Mouse (Mus musculus): Measurements from ENCODE around the gene Suds3. TPM values are rescaled to one million over a fixed set of nuclear protein-coding genes. Genes with fewer than 3 reads are reported as not detected.

The Suds3 gene
- polyA plus RNA-seq, 1 experiment from 2014 or later, result 41.9 TPM

DNA sequence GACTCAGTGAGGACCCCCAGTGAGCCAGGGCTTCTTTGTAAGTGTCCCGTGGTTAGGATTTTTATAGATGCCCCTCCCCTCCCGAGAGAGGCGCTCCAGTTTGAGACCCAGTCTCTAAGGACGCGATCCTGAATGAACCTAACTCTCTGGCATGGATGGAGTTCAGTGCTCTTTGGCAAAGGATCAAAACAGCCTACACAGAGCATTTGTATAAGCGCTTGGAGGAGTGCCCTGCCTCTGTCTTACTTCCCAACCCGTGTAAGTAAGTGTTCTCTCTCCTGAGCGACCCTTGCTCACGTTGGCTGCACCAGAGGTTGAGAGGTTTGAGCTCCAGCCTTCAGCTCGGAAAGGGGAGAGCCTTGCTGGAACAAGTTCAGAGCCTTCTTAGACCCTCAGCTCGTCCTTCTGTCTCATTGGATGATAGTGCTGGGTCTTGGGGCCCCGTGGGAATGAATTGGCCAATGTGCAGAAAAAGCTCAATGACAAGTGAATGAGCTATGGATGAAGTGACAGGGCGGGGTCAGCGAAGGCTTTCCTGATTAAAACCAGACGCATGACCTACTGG is 37.7 kb upstream of the Suds3 start:
- Histone ChIP-seq H3K4me3 (ENCODE audit: low read depth, low read length) (no peak overlapping the region), H3K9me3 (ENCODE audit: control insufficient read depth, low read length) (0 out of 2 replicates have a peak, but pooled peaks cover 2% of the 10 kb centered on the region), H3K4me1 (replicated peaks; ENCODE audit: control insufficient read depth, insufficient read depth, low read length) (peaks cover 14% of the 10 kb centered on the region), H3K27ac (ENCODE audit: low read depth, low read length) (no peak overlapping the region), H3K4me2 (no peak overlapping the region), H3K27me3 (replicated peaks; ENCODE audit: control insufficient read depth, insufficient read depth, low read length) (no peaks in the 10 kb centered on the region), H3K36me3 (ENCODE audit: control insufficient read depth, insufficient read depth, low read length) (peaks cover 13% of the 10 kb centered on the region), H3K9ac (ENCODE audit: low read depth, low read length) (no peak overlapping the region)
- no peak for DNase-seq (ENCODE audit: low spot score)
- 81% methylated on average over 15 of the region's 15 CpGs for WGBS
- ATAC-seq (replicated peaks; ENCODE audit: low FRiP score), result no peak

DNA sequence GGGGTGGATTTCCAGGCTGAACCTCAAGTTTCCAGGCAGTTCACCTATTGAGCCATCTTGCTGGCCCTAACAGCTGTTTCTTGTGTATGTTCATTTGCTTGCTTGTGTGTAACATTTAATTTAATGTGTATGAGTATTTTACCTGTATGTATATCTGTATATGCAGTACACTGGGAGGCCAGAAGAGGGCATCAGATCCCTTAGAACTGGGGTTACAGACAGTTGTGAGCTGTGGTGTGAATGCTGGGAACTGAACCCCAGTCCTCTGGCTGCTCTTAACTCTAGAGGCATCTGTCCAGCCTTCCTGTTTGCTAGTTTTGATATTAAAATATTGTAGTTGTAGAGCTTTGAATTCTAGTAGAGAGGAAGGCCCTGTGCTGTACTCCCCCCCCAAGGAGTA is 37.0 kb upstream of the Suds3 start:
- Histone ChIP-seq H3K36me3 (ENCODE audit: control insufficient read depth, insufficient read depth, low read length) (peaks cover 12% of the 10 kb centered on the region), H3K27me3 (replicated peaks; ENCODE audit: control insufficient read depth, insufficient read depth, low read length) (no peaks in the 10 kb centered on the region), H3K9ac (ENCODE audit: low read depth, low read length) (no peak overlapping the region), H3K9me3 (ENCODE audit: control insufficient read depth, low read length) (0 out of 2 replicates have a peak, but pooled peaks cover 2% of the 10 kb centered on the region), H3K4me3 (ENCODE audit: low read depth, low read length) (no peak overlapping the region), H3K27ac (ENCODE audit: low read depth, low read length) (no peak overlapping the region), H3K4me1 (replicated peaks; ENCODE audit: control insufficient read depth, insufficient read depth, low read length) (peaks cover 21% of the 10 kb centered on the region), H3K4me2 (no peak overlapping the region)
- ATAC-seq (replicated peaks; ENCODE audit: low FRiP score) (no peak), DNase-seq (ENCODE audit: low spot score) (no peak)

DNA sequence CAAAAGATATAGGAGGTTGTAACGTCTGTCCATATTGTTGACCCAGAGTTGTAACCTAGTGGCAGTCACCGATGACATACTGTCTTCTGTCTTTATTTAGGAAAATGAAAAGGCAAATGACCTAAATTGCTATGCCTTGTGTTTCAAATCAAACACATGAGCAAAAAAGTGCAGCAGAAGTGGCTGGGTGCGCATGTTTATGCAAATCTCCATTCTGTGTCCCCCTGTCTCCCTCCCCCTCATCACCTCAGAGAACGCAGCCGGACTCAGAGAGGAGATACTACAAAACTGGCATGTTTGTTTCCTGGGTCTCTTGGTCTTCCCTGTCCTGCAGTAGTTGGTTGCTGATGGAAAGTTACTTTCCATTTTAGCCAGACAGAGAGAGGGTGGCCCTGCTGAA is 34.2 kb upstream of the Suds3 start:
- DNase-seq (ENCODE audit: low spot score) (no peak), ATAC-seq (replicated peaks; ENCODE audit: low FRiP score) (no peak)
- Histone ChIP-seq H3K4me3 (ENCODE audit: low read depth, low read length) (no peak overlapping the region), H3K4me1 (replicated peaks; ENCODE audit: control insufficient read depth, insufficient read depth, low read length) (peaks cover 23% of the 10 kb centered on the region), H3K36me3 (ENCODE audit: control insufficient read depth, insufficient read depth, low read length) (peaks cover 18% of the 10 kb centered on the region), H3K27ac (ENCODE audit: low read depth, low read length) (peak overlapping the region; percentile 45; the same call in 1 of the 2 replicates), H3K27me3 (replicated peaks; ENCODE audit: control insufficient read depth, insufficient read depth, low read length) (no peaks in the 10 kb centered on the region), H3K9ac (ENCODE audit: low read depth, low read length) (no peak overlapping the region), H3K9me3 (ENCODE audit: control insufficient read depth, low read length) (peaks cover 7% of the 10 kb centered on the region; the same call in 1 of the 2 replicates), H3K4me2 (no peak overlapping the region)
- WGBS, result 71% methylated on average over 5 of the region's 5 CpGs

DNA sequence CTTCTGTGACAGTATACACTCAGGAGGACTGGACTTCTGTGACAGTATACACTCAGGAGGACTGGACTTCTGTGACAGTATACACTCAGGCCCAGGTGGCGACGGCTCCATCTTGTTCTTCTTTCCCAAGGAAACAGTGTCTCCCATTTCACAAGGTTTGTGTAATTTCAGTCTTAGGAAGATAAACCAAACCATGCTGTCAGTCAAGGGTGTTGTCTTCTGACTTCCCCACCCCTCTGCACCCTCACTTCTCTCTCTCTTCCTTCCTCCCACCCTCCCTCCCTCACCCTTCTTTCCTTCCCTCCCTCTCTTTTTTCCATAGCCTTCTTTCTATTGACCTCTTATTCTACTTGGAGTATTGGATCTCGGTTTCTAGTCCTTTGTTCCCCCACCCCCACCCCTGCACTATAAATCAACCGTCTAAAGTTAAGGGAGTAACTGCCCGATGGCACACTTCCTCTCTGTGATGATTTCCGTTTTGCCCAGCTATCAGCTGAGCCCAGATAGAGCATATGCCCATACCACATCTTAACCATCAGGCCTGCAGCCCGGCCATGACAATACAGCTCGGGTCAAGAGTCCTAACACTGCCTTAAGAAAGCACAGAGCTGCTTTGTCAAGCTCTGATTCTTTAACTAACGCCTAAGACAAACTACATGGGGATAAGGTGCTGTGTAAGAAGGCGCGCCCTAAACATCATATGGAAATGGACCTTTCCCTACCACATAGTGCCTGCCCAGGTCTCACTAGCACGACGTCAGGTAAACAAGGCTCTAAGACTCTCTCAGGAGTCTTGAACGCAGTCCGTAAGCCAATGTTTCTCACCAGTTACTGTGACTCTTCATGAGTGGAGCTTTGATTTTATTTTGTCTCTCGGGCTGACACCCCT is 33.4 kb upstream of the Suds3 start:
- H3K4me3 ChIP-seq (ENCODE audit: low read depth, low read length), result no peak overlapping the region
- H3K36me3 ChIP-seq (ENCODE audit: control insufficient read depth, insufficient read depth, low read length), result peaks cover 18% of the 10 kb centered on the region
- H3K4me1 ChIP-seq (replicated peaks; ENCODE audit: control insufficient read depth, insufficient read depth, low read length), result peaks cover 25% of the 10 kb centered on the region
- peaks cover 7% of the 10 kb centered on the region; the same call in 1 of the 2 replicates for H3K9me3 ChIP-seq (ENCODE audit: control insufficient read depth, low read length)
- ATAC-seq (replicated peaks; ENCODE audit: low FRiP score) (peak; percentile 48), DNase-seq (ENCODE audit: low spot score) (no peak)
- WGBS, result 48% methylated on average over 16 of the region's 16 CpGs
- no peak overlapping the region for H3K9ac ChIP-seq (ENCODE audit: low read depth, low read length)
- peak overlapping the region; percentile 23; the same call in 1 of the 2 replicates for H3K4me2 ChIP-seq
- peak overlapping the region; percentile 45 for H3K27ac ChIP-seq (ENCODE audit: low read depth, low read length)
- H3K27me3 ChIP-seq (replicated peaks; ENCODE audit: control insufficient read depth, insufficient read depth, low read length), result no peaks in the 10 kb centered on the region

DNA sequence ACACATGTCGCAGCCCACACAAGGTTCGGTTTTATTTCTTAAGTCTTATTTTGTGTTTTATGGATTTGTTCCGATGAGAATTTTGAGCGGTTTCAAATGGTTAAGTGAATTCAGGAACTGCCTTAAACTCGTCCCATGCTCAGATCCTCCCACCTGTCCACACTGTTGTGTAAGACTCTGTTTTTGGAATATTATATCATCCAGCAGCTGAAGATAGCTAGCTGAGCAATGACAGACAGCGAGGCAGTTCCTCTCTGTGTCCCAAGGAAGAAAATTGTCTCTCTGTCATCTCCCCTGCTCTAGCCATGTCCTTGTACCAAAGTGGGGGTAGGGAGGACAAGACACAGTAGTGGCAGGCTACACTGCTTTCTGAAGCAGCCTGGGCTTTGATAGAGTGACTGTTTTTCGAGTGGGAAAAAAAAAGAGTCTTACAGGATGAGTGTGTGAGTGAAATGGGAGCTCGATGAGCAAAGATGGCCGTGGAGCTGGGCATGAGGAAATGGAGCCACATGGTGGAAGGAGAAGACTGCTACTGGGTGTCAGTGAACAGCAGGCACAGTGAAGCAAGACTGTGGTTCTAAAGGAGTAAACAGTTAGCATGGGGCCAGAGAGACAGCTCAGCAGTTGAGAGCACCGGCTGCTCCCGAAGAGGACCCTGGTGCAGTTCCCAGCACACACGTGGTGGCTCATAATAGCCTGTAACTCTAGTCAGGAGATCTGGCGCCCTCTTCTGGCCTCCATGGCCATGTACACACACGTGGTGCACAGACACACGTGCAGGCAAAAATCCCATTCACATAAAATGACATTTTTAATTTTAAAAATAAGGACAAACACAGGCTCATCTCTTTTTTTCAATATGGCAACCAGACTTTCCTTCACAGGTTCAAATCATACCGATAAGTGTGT is 31.5 kb upstream of the Suds3 start:
- no peak overlapping the region for H3K9ac ChIP-seq (ENCODE audit: low read depth, low read length)
- no peak overlapping the region for H3K4me2 ChIP-seq
- H3K9me3 ChIP-seq (ENCODE audit: control insufficient read depth, low read length), result peaks cover 5% of the 10 kb centered on the region; the same call in 1 of the 2 replicates
- DNase-seq (ENCODE audit: low spot score), result no peak
- ATAC-seq (replicated peaks; ENCODE audit: low FRiP score), result no peak
- peaks cover 32% of the 10 kb centered on the region for H3K4me1 ChIP-seq (replicated peaks; ENCODE audit: control insufficient read depth, insufficient read depth, low read length)
- H3K27me3 ChIP-seq (replicated peaks; ENCODE audit: control insufficient read depth, insufficient read depth, low read length), result no peaks in the 10 kb centered on the region
- H3K36me3 ChIP-seq (ENCODE audit: control insufficient read depth, insufficient read depth, low read length), result peaks cover 11% of the 10 kb centered on the region
- WGBS, result 90% methylated on average over 16 of the region's 16 CpGs
- H3K27ac ChIP-seq (ENCODE audit: low read depth, low read length), result peak overlapping the region; percentile 5; the same call in 1 of the 2 replicates
- H3K4me3 ChIP-seq (ENCODE audit: low read depth, low read length), result no peak overlapping the region

DNA sequence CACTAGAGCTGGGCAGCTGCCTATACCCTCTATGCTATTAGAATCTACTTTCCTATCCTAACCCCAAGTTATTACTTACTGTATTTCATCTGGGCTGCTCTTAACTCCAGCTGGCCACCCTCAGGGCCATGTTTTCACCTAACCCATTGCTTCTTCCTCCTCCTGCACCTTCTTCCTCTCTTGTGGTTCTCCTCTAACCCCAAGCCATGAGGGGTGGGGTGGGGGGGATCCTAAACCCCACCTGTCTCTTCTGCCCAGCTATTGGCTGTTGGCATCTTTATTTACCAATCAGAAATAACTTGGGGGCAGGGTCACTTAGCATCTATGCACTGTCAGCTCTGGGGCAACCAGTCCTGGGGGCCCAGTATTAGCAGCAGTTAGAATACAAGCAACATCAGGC is 30.3 kb upstream of the Suds3 start:
- Histone ChIP-seq H3K9ac (ENCODE audit: low read depth, low read length) (no peak overlapping the region), H3K4me2 (no peak overlapping the region), H3K9me3 (ENCODE audit: control insufficient read depth, low read length) (peaks cover 5% of the 10 kb centered on the region; the same call in 1 of the 2 replicates), H3K27ac (ENCODE audit: low read depth, low read length) (no peak overlapping the region), H3K4me3 (ENCODE audit: low read depth, low read length) (no peak overlapping the region), H3K36me3 (ENCODE audit: control insufficient read depth, insufficient read depth, low read length) (peaks cover 10% of the 10 kb centered on the region), H3K4me1 (replicated peaks; ENCODE audit: control insufficient read depth, insufficient read depth, low read length) (peaks cover 41% of the 10 kb centered on the region), H3K27me3 (replicated peaks; ENCODE audit: control insufficient read depth, insufficient read depth, low read length) (no peaks in the 10 kb centered on the region)
- DNase-seq (ENCODE audit: low spot score), result no peak
- no peak for ATAC-seq (replicated peaks; ENCODE audit: low FRiP score)

DNA sequence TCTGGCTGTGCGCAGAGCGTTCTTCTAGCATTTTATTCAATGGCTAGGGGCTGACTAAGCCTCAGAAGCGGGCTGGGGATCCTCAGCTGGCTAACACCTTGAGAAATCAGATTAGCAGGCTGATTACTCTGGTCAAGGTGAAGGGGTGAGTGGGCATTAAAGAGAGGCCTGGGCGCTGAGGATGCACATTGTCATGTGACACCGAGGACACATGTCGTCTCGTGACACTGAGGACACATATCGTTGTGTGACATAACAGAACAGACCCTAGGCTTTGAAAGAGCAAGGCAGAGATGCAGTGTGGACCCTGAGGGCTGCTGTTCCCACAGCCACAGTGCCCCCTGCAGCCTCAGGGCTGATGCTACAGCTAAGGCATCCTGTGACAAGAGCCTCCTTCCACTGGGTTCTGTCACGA is 27.8 kb upstream of the Suds3 start:
- peak overlapping the region; percentile 37; the same call in 1 of the 2 replicates for H3K27ac ChIP-seq (ENCODE audit: low read depth, low read length)
- 0 out of 2 replicates have a peak overlapping the region, but pooled peaks have one; percentile 5 for H3K4me2 ChIP-seq
- no peak overlapping the region for H3K4me3 ChIP-seq (ENCODE audit: low read depth, low read length)
- peak; percentile 61; the same call in 1 of the 2 replicates for ATAC-seq (replicated peaks; ENCODE audit: low FRiP score)
- DNase-seq (ENCODE audit: low spot score), result no peak
- peaks cover 5% of the 10 kb centered on the region; the same call in 1 of the 2 replicates for H3K9me3 ChIP-seq (ENCODE audit: control insufficient read depth, low read length)
- H3K36me3 ChIP-seq (ENCODE audit: control insufficient read depth, insufficient read depth, low read length), result peaks cover 8% of the 10 kb centered on the region
- H3K27me3 ChIP-seq (replicated peaks; ENCODE audit: control insufficient read depth, insufficient read depth, low read length), result no peaks in the 10 kb centered on the region
- peaks cover 52% of the 10 kb centered on the region for H3K4me1 ChIP-seq (replicated peaks; ENCODE audit: control insufficient read depth, insufficient read depth, low read length)
- H3K9ac ChIP-seq (ENCODE audit: low read depth, low read length), result no peak overlapping the region
- 50% methylated on average over 9 of the region's 9 CpGs for WGBS

DNA sequence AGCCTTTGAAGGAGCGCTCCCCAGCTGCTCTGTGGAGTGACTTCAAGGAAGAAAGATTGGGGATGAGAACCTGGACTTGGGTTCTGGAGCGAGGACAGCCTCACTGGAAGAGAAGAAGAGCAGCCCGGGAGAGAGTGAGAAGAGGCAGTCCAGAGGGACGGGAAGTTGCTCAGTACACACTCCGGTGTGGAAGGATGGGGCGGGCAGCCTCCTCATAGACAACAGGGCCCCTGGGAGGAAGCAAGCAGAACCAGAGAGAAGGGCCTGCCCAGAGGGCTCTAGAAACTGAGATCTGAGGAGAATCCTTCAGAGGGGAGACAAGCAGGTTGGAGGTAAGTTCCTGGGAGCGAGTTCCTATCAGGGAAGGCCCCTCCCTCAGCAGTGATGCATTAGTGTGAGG is 24.5 kb upstream of the Suds3 start:
- no peaks in the 10 kb centered on the region for H3K9me3 ChIP-seq (ENCODE audit: control insufficient read depth, low read length)
- H3K4me1 ChIP-seq (replicated peaks; ENCODE audit: control insufficient read depth, insufficient read depth, low read length), result peaks cover 74% of the 10 kb centered on the region
- H3K9ac ChIP-seq (ENCODE audit: low read depth, low read length), result no peak overlapping the region; the same call in 1 of the 2 replicates
- ATAC-seq (replicated peaks; ENCODE audit: low FRiP score), result no peak
- DNase-seq (ENCODE audit: low spot score), result no peak
- H3K4me3 ChIP-seq (ENCODE audit: low read depth, low read length), result no peak overlapping the region
- H3K27ac ChIP-seq (ENCODE audit: low read depth, low read length), result peak overlapping the region; percentile 27; the same call in 1 of the 2 replicates
- H3K4me2 ChIP-seq, result peak overlapping the region; percentile 11; the same call in 1 of the 2 replicates
- H3K27me3 ChIP-seq (replicated peaks; ENCODE audit: control insufficient read depth, insufficient read depth, low read length), result no peaks in the 10 kb centered on the region
- 61% methylated on average over 7 of the region's 7 CpGs for WGBS
- H3K36me3 ChIP-seq (ENCODE audit: control insufficient read depth, insufficient read depth, low read length), result no peaks in the 10 kb centered on the region; the same call in 1 of the 2 replicates

Data from liver, embryonic 11.5 days (tissue).